Mouse (Mus musculus): ENCODE results near the gene Sgsh.
A peak's percentile ranks its signal among the peaks of the same experiment; 100 is the strongest.

Gene Sgsh

DNA sequence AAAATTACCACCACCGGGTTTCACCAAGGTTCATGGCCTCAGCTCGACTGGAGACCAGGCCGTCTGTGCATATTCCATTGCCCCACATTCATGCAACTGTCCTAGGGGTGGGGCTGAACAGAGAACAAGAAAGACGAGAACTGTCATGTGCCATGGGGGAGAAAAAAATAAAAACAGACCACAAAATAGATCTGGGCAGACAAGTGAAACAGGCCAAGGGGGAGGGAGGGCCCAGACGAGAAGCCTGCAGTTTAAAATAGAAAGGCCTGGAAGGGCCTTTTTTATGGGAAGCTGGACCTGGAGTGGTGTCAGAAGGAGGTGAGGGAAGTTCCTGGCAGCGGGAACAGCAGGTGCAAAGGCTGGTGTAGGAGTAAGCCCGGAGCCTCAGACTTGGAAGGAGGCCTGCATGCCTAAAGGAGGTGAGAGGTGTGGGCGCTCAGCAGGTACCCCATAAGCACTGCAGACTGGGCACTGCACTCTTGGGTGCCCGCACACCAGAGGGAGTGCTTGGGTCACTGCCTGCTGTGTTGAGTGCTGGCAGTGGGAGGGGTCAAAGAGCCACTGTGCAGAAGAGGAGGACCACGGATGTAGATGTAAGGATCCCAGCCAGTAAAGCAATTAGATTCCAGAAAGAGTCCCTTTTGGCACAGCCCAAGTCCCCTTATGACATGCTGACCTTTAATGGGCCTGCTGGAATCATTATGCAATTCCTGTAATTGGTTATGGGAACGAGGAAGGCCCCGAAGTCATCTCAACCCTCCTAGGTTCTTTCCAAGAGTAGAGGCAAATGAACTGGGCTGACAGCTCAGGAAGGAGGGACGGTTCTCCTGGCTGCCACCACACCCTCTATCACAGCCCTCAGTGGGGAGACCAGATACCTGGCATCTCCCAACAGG, 48.3 kb downstream of the Sgsh start:
- DNase-seq (ENCODE audit: low spot score) = no peak

DNA sequence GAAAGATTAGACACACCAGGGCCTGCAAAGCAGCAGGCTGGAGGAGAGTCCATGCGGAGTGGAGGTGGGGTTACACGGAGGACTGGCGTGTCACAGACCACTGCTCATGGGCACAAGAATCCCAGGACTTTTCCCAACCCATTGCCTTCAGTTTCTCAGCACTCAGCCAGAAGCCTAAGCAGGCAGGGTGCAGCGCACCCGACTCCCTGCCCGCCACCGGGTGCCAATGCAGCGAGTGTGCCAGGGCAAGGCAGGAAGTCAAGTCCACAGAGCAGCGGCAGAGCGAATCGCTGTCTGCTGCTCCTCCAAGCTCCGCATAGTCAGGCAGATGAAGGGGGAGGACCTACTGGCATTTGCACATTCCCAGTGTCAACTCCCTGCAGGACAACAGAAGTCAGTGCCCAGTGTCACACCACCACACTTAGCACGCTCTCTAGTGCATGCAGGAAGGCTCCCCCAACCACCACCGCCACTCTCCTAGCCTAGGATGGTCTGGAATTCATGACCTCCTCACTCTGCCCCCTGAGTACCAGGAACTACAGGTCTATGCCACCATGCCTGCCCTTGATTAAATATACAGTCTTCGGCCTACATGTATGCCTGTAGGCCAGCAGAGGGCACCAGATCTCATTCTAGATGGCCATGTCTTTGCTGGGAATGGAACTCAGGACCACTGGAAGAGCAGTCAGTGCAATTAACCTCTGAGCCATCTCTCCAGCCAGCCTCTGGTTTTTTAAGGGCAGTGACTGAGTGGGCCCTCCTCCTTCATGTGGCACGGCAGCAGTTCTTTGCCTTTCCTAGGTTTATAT, 50.2 kb downstream of the Sgsh start:
- peak; percentile 82 for DNase-seq (ENCODE audit: low spot score)

DNA sequence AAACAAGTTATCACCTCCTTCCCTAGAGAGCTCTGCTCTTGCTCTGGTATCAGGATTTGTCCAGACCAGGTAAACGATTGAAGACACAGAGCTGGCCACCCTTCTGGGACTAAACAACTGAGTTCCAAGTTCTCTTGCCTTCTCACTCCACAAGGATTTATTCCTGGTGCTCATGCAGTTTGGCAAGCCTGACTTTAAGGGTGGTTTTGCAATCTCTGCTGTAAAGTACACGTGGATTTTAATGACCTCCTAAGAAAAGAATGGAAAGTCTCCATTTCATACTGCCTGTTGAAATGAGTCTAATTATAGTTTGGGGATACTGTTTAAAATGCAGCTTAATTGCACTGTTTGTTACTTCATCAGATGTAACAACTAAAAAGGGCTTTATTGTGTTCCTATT, 54.4 kb downstream of the Sgsh start:
- DNase-seq (ENCODE audit: low spot score) = no peak

DNA sequence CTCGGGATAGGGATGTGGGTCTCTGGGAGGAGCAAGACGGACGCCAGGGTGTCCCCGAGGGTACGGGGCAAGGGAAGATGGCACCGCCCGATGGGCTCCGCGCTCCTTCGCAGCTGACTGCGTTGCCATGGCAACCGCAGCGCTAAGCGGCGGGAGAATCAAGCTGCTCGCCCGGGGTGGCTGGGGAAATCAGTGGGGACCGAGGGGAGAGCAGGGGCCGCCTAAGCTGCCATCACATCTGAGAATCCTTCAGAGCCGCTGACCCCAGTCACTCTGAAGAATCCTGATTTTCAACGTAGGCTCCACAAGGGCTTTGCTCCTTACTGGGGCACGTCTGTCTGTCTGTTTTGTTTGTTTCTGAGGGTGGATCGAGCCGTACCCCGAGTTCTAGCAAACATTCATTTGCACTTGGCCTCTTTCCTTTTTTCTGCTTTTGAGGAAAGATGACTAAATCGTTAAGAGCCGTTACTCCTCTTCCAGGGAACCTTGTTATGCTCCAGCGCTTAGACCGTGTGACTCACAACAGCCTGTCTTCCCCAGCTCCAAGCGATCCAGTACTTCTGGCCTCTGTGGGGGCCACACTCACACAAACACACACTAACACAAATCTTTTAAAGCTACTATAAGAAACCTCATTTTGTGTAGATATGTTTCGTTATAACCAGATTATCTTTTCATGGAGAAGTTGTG, 54.9 kb downstream of the Sgsh start:
- DNase-seq (ENCODE audit: low spot score) = no peak

DNA sequence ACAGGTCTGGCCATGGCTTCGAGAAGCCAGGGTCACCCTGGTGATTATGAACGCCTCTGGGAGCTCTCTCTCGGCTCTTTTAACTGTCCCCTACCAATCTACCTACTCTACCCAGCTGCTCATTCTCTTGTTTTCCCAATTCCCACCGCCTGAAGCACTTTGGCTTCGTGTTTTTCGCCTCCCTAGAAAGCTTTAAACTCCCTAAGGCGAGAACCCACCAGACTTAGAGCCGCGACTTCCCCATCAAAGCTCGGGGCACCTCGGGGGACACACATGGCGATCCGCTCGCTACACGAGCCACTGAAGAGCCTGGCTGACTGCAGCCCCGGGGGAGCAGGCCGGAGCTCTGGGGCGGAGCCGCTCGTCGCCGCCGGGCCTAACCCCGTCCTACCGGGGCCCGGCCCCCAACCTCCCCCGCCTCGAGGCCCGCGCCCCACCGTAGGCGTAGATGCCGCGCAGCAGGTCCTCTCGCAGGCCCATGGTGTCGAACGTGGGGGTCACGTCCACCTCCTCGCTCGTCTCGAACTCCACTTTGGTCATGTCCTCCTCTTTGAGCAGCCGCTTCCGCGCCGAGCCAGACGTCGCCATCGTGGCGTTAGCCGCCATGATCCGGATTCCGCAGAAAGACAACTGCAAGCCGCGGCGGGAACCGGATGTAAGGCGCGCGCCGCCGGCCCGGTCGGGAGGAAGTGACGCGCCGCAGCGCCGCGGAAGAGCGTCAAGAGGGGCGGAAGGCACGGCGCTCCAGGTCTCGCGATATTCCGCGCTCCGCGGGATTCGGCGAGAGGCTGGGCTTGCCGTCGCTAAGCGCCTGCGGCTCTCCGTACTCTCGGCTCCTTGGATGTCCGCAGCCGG, 55.7 kb downstream of the Sgsh start, which contains the start of gene Eif4a3:
Gene Eif4a3 (minus strand): TSS at position 699 of the 855 bp plus-strand sequence.
- peak; percentile 97 for DNase-seq (ENCODE audit: low spot score)

DNA sequence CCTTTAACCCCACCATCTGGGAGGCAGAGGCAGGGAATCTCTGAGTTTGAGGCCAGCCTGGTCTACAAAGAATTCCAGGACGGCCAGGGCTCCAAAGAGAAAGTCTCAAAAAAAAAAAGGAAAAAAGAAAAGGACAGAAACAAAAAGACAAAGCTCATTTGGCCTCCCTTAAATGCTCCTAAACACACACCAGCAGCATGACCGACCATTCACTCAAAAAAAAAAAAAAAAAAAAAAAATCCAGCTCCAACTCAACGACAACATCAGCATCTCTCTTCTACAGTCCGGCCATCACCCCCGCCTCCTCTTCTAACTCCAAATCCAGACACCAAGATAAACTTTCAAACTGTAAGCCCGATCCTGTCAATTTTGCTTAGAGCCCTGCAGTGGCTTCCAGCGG, 56.4 kb downstream of the Sgsh start:
- DNase-seq (ENCODE audit: low spot score) = no peak

DNA sequence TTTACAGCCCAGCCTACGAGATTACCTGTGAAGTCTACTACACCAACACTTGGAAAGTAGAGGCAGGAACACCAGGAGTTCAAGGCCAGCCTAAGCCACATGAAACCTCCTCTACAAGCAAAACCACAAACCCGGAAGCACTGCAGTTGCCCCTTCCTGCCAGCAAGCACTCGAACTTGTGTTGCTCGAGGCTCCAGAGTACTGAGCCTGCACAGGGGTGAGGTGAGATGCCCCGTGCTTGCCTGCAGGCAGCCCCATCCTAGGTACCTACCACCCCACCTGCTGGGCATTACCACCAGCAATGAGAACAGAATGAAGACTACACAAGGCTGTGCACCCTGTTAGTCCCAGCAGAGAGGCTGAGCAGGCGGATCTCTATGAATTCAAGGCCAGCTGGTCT, 57.3 kb downstream of the Sgsh start:
- DNase-seq (ENCODE audit: low spot score) = no peak
